Mouse (Mus musculus): Measurements from ENCODE around the gene Abl1.
A peak's percentile ranks its signal among the peaks of the same experiment; 100 is the strongest.
"Not testable (repeated sequence)": the region's sequence is repeated elsewhere in the genome, so short reads cannot be mapped to it uniquely, and the experiment has no call there.

The Abl1 gene

DNA sequence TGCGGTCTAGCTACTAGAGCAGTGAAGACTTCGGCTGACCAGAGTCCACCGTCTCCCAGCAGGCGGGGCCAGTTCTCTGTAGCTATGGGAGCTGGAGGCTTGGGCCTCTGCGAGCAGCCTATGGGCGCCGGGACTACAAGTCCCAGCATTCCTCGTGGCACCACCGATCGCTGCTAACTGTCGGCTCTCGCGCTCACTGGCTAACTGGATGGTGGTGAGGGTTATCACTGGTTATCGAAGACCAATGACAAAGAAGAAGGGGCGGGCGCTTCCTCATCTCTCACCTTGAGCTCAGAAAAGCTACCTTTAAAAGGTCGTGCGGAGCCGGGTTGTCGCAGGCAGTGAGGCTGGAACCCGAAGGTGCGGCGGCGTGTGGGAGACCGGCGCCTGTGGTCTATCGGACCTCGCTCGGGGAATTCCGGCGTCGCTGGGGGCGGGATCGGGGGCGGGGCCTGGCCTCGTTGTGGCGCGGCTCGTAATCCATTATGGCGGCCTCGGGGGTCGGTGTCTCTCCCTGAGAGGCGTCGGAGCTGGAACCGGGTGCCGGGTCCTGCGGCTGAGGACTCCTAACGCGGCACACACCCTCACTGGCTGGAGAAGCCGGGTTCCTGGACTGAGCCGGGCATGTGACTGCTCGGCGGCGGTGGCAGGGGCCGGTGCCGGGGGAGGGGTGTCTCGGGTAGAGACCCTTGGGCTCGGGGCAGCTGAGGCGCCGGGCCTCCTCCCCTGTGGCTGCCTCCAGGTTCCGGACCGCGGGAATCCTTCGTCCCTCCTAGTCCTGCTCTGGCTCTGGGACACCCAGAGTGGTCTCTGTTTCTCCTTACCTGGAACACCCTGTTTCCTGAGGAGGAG, at the start of gene Abl1:
Abl1 (plus strand) TSS at position 303 of the 852 bp plus-strand sequence.
- DNase-seq = peak; percentile 94 to 97

DNA sequence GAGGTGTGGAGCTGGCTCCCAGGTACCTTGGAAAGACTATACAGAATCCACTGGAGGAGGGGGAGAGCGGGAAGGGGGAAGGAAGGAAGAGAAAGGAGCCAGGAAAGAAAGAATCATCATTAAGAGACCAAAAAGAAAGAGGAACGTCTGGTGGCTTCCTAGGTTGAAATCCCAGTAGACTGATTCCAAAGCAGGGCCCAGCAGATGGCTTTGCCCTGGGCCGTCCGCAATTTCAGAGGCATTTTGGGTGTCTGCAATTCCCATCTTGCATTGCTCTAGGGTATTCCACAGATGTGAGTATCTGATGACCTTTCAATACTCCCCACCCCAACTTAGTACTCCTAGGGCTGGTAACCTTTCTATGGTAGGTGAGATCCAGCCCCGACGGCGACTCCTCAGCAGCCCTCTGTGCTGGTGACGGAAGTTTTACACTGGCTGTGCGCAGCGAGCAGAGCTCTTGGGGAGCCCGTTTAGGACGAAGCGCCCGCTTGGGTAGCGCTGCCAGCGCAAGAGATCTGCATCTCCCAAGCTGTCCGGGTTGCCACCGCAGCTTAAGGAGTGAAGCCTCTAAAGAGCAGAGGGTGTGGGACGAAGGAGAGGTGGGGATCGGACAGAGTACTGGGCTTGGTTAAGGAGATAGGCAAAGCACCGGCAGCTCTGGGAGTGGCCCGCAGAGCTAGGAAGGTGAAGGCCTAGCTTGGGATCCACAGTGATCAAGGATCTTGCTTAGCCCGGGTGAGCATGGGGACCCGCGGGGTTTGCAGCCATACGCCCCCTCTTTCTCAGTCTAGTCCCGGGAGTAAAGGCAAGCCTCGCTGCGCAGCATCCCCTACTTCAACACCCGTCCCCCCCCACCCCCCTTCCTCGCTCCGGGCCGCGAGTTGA, 49.4 kb upstream of the Abl1 start:
- DNase-seq = no peak

DNA sequence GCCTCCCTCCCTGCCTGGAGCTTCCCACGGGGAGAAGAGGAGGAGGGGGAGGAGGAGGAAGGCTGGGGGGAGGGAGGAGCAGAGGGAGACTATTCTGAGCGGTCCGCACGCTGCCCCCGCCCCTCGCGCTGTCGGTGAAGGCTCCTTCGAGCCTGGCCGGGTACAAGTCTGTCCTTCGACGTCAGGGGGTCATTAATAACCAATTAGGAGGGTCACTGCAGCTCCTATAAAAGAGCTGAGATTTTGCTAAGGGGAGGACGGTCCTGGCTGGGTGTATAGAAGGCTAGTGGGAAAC, 48.8 kb upstream of the Abl1 start:
- DNase-seq = no peak

DNA sequence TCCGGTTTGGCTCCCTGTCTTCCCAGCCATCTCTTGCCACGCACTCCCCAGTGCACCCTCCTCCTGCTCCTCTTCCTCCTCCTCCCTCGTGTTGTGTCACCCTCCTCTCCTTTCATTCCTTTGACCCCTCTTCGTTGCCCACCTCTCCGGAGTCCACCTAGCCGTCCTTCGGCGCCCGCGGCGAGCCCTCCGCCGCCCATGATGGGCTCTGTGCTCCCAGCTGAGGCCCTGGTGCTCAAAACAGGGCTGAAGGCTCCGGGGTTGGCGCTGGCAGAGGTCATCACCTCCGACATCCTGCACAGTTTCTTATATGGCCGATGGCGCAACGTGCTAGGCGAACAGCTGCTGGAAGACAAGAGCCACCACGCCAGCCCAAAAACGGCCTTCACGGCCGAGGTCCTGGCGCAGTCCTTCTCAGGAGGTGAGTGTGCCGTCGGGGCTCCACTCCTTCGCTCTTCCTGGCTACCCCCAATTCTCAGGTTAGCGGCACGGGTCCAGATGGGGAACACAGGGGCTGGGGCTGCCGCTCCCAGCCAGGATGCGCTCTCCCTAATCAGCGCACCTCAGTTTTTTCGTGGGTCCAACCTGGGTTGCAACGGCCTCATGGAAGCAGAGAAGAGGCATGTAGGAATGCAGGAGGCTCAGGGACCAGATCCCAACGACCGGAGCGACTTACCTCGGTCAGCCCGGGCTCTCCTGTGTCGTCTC, 48.1 kb upstream of the Abl1 start, which contains the start of gene Prdm12:
Prdm12 (plus strand) TSS at position 137 of the 708 bp plus-strand sequence.
- DNase-seq = no peak

DNA sequence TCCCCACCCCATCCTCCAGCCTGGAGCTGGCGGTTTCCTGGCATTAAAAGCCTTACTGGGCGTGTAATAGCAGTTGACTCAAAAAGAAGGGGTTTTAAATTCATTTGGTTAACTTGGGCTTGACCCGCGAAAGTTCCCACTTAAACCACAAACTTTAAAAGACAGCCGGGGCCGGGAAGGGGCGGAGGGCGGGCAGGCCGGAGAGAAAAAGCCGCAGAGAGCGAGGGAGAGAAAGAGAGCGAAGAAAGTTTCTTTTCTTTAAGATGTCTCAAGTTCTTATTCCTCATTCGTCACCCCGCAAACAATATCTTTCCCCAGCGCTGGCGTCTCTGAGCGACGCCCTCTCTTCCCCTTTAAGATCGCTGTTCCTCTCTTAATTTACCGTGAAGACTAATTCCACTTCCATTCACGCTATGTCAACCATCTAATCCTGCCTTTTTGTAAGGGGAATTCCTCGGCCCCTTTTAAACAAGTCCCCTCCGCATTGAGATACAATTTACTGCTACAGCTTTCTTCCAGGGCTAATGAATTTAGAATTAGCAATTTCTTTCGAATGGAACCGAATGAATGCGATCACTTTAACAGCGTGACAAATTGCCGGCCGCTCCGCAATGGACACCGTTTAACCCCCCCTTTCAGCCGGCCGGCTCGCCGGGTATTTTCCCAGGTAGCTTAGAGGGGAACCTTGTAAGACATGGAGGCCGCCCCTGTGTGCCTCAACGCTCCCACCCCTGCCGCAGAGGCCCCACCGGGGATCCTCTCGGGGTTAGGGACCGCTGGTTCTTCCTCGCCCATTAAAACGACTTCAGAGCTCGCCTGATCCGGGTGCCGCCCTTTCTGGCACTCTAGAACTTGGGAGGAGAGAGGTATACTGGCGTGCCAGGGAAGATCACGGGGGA, 47.3 kb upstream of the Abl1 start:
- peak; percentile 30 to 40 for DNase-seq

DNA sequence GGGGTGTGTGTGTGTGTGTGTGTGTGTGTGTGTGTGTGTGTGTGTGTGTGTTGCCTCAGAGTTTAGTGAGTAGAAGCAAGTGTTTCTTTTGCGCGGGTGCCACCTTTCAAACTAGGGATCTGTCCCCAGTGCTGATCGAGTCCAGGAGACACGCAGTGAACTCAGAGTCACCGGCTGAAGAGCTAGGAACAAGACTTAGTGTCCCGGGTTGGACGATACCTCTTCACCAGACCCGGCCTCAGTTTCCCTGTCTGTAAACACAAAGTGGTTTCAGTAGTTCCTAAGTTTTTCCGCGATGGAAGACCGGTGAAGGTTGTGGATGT, 46.7 kb upstream of the Abl1 start:
- no peak for DNase-seq

DNA sequence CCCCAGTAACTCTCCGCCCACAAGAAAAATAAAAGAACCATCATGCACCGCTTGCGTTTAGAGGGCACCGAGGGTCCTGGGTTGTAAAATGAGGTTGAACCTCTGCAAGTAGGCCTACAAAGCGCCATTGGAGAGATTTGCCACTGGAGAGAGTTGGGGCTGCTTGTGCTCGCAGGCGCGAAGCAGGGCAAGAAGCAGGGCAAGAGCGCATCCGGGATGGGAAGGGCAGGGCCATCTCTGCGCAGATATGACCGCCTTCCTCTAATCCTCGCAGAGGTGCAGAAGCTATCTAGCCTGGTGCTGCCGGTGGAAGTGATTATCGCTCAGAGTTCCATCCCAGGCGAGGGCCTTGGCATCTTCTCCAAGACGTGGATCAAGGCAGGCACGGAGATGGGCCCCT, 46.2 kb upstream of the Abl1 start:
- no peak for DNase-seq

DNA sequence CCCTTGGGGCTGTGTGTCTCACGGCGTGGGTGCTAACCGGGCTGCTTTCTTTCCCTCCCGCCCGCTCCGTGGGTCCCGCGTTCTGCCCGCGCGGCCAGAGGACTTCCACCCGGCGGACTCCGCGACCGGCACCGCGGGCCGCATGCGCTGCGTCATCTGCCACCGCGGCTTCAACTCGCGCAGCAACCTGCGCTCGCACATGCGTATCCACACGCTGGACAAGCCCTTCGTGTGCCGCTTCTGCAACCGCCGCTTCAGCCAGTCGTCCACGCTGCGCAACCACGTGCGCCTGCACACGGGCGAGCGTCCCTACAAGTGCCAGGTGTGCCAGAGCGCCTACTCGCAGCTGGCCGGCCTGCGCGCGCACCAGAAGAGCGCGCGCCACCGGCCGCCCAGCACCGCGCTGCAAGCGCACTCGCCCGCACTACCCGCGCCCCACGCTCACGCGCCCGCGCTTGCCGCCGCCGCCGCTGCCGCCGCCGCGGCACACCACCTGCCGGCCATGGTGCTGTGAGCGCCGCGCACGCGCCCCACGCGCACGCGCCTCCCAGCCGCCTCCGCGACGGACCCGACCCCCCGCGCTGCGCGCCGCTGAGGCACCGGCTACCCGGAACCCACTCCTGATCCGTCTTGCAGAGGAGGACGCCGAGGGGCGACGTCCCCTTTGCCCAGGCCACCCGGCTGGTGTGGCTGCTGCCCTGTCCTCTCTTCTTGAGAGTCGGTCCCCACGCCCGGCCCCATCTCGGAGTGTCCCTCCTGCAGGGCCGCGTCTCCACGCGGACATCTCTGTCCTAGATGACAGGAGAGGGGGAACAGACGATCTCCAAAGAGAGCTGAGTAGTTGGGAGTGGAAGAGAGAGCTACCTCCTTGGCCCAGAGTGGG, 34.0 kb upstream of the Abl1 start:
- peak; percentile 62 to 64 for DNase-seq

DNA sequence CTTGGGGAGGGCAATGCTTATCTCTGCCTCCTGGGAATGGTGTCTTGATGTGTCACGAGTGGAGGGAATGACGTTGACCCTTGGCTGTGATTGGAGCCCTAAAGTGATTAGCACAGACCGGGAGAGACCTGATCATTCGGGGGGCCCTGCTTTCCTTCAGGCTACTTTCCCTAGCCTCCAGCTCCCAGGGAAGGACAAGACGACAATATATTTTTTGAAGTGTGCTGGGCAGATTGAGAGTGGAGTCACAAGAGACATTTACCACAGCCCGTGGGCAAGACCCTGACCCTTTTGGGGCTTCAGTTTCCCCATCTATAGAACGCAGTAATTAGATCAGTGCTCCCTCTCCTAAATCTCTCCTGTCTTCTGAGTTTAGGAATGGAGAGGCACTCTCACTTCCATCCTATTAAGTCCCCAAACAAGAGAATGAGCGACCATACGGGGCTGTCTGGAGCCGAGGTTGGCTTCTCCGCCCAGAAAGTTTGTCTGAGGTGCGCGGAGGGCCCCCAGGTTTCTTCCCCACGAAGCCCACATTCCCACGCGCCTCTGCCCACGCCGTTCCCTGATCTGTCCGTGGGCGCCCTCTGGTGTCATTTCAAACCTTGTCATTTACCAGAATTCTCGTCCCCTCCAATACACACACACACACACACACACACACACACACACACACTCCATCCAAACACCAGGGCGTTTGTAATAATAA, 33.2 kb upstream of the Abl1 start:
- DNase-seq = peak; percentile 88 to 90

DNA sequence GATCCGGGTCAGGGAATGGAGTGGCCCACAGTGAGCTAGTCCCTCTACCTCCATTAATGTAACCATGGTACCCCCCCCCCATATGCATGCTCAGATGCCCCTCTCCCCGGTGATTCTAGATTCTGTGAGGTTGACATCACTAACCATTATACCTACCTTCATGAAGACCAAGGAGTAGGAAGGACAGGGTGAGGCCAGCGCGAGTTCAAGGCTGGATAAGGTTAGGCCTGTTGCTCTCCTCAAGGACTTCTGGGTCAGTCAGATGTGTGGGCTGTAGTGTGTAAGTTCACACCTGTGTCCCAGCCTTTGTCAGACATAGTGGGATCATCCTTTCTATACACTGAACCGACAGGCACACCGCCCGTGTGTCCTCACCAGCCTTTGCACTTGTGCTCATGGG, 31.8 kb upstream of the Abl1 start:
- DNase-seq = no peak

DNA sequence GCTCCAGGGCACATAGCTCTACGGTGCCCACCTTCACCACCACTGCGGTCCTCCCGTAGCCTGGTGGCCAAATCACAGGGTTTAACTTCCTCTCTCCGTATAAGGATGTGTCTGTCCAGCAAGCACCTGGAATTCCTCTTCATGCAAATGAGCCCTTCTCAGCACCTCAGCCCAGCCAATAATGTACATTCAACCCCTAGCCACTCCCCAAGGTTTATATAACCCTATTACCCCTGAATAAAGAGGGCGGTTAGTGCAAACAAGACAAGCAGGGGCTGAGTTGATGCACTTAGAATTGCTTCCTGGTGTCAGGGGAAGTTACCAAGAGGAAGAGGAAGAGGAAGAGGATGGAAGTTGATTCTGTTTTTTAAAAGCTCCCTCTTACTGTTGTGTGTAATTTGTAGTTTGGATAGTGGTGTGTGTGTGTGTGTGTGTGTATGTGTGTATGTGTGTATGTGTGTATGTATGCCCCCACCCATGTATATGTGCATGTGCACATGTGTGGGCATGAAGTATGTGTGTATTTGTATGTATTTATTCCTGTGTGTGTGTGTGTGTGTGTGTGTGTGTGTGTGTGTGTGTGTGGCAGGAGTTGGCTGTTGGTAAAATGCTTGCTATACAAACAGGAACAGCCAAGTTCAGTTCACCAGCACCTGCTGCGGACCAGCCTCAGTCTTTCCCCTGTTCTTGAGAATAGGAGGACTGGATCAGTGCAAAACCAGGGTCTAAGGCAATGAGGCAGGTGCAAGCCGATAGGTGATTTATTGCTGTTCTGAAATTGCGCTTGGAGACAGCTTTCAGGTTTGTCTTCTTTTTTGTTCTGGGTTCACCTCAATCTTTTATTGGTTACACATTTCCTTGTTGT, 25.0 kb upstream of the Abl1 start:
- no peak for DNase-seq

DNA sequence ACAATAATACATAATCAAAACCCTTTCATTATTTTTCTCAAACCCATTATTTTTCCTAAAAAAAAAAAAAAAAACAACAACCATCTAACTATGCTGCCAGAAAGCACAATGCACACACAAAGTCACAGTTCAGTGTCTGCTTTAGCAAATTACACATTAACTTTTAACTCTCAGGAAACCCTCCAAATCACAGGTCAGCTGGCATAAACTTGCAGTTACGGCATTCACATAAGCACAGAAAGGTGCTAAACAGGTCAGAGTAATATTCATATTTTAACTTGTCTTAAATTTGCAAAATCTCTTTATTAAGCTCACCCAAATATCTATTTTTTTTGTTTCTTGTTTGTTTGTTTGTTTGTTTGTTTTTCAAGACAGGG, 24.4 kb upstream of the Abl1 start:
- no peak for DNase-seq

DNA sequence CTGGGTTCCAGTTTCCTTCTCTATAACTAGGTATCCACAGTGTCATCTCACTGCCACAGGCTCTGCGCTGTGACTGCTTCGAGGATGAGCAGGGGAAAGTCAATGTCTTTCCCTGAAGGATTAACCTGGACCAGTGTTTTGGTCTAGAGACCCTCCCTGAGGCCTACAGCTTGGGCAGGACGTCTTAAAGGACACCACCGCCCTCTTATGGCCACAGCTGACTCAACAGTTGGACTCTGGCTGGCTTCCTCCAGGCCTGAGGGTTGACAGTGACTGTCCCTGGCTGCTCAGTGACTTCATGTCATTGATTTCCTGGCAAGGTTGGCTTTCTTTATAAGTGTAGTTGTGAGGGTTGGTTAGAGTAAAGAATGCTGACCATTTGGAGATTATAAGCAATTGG, 20.8 kb upstream of the Abl1 start:
- peak; percentile 48 to 60 for DNase-seq

DNA sequence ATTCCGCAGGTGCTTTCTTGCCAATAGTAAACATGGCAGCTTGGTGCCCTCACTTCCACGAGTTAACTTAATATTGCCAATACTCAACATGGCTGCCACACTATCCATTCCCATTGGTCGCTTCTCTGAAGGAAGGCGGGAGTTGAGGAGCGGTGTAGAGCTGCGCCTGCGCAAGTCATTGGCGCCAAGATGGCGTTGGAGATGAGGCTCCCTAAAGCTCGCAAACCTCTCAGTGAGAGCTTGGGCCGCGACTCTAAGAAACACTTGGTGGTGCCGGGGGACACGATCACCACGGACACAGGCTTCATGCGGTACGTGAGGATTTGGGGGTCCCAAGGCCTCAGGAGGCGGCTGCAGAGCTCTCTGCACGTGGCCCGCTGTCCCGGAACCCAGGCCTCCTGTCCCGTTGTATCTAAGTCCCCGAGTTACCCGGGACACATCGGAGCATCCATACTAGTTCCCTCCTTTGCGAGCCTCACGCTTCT, 17.6 kb upstream of the Abl1 start, which contains the start of gene Exosc2:
Exosc2 (plus strand) TSS at position 165 of the 485 bp plus-strand sequence.
- DNase-seq = peak; percentile 94

DNA sequence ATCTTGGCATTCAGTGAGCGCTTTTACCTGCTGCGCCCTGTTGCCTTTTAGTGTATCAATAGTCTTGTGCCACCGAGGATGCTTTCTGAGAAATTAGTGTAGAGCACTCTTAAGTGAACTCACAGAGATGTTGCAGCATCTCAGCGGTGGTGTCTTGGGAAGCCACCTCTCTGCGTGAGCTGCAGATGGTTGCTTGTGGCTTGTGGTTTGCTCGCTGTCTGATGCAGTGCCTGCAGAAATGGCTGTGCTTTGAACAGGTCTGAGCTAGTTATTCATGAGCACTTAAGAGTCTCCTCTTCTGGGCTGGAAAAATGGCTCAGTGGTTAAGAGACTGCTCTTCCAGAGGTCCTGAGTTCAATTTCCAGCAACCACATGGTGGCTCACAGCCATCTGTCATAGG, 9.5 kb upstream of the Abl1 start:
- DNase-seq = no peak

DNA sequence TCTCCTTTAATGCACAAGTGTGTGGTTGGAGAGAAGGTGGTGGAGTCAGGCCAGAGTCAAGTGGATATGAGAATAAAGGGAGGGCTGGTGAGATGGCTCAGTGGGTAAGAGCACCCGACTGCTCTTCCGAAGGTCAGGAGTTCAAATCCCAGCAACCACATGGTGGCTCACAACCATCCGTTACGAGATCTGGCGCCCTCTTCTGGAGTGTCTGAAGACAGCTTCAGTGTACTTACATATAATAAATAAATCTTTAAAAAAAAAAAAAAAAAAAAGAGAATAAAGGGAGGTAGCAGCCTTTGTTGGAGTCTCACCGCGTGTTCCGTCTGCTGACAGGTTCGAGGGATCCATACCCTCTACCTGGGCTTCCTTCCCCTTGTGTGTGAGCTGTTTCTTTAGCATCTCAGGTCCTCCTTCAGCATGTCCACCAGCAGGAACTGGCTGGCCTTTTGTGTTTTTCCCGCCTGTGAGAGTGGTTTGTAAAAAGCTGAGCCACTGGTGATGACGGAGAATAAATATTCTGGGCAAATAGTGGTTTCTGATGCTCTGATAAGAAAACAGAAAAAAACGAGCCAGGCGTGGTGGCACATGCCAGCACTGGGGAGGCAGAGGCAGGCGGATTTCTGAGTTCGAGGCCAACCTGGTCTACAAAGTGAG, 7.0 kb upstream of the Abl1 start:
- not testable (repeated sequence) for DNase-seq

DNA sequence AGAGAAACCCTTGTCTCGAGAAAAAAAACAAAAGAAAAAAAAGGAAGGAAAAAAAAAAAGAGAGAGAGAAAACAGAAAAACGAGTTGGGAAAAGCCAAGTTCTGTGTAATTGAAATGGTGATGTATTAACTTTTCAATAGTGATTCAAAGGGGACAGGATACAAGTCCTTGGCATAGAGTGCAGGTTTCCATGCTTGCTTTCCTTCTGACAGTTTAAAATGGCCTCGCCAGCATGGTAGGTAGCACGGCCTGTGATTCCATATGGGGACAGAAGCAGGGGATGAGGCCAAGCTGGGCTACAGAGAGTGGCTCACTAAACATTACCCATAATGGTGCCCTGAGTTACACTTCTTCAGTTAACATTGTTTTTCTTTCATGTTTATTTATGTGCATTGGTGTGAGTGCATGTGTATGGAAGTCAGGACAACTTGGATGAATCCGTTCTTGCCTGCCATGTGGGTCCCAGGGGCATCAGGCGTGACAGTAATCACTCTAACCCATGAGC, 6.4 kb upstream of the Abl1 start:
- no peak for DNase-seq

DNA sequence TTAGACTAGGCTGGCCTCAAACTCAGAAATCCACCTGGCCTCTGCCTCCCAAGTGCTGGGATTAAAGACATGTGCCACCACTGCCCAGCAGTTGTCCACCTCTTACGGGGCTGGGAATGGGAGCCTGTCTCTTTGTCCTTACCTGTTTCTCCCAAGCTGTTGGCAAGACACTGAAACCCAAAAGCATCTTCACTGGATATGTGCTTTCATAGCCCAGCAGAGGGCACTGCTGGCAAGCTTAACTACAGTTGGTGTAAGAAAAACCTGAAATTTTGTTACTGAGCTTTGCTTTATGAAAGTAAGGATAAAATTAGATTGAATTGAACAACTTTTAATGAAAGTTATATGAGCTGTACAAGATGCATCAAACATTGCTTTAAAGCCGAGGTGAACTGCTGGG, 4.5 kb upstream of the Abl1 start:
- DNase-seq = peak; percentile 77 to 79

DNA sequence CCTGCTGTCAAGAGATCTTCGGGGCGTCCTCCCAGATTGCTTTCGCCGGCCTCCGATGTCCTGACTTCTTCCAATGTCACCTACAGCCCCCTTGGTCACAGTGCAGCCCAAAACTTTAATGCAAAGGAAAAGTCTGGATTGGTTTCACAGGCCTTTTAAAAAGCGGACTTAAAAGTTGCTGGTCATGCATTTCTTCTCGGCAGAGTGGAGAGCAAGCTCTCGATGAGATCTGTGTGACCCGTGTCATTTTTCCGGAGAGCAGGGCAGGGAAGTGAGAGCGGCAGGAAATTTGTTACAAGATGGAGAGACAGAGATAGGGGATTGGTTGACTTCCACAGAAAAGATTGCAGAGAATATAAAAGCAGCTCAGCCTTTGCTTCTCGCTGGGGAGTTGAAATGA, 869 bp downstream of the Abl1 start:
- peak in 1 of 2 experiments; percentile 29 for DNase-seq
